Mouse (Mus musculus): ENCODE measurements around the gene Pofut1. TPM values are rescaled to one million over a fixed set of nuclear protein-coding genes. Genes with fewer than 3 reads are reported as not detected.

The Pofut1 gene
- total RNA-seq (2021): 10 to 100 TPM; 15.4 to 15.8 TPM
- long read RNA-seq, full-length matches to known transcripts: 7 of 16 reads
- long read RNA-seq, partial matches to known transcripts: 4 of 16 reads
- long read RNA-seq, other reads (novel, unspliced or antisense): 5 of 16 reads

DNA sequence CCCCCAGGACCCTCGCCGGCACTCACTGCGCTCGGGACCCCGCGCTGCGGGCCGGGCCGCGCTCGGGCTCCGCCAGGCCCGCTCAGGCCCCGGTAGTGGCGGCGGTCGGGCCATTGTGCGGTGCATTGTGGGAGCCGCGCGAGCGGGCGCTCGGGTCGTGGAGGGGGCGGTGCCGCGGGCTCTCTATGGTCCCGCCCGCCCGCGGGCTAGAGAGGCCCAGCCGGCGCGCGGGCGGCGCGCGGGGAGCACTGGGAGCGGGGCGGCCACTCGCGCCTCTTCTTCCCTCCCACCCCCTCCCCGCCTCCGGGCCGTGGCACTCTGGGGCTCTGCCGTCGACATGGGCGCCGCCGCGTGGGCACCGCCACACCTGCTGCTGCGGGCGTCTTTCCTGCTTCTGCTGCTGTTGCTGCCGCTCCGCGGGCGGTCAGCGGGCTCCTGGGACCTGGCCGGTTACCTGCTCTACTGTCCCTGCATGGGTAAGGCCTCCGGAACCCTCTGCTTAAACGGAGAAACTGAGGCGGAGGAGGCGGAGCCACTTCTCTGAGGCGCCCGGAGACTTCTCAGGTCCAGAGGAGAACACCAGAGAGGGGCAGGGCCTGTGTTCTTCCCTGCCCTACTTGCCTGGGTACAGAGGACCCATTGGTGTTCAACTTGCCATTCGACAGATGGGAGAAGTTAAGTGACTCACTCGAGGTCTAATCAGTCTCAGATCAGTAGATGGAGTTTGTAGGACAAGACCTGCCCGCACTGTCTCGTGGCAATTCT is at the start of gene Pofut1, which contains the start of gene Plagl2:
Gene Pofut1, plus strand, starts transcription at position 284 of the 765 bp plus-strand sequence.
Gene Plagl2, minus strand, starts transcription at position 177 of the 765 bp plus-strand sequence.
- DNase-seq (ENCODE audit: low spot score in 2 of 2): peak; percentile 88 to 90

DNA sequence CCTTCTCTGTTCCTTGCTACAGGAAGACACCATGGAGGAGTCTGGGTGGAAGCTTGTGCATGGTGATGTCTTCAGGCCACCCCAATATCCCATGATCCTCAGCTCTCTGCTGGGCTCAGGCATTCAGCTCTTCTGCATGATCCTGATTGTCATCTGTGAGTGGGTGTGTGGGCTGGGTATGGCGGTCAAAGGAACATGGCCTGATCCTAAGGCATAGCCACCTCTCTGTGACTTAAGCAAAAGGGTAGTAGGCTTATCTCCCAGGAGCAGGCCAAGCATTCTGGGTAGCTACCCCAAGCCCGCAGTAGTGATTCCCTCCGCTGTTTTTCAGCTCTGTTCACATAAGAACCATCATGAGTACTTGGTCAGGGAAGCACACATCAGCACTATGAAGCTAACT is 47.1 kb upstream of the Pofut1 start:
- DNase-seq (ENCODE audit: low spot score in 2 of 2): no peak

DNA sequence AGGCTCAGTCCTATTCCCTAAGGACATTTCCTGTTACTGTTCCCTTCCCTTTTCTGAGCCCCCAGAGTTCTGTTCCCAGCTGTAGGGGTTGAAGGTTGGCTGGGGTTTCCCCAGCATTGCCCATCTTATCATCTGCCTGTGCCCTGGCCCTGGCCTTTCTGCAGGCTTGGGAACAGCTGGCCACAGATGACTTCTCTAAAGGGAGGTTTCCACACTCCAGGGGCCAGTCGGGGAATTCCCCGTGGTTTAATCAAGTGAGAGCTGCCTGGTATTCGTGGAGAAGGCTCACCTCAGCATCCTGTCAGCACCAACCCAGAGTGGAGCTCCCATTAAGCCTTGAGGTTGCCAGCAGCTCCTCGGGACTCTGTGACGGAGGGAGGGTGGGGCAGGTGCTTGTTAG is 42.8 kb upstream of the Pofut1 start:
- DNase-seq (ENCODE audit: low spot score in 2 of 2): no peak

DNA sequence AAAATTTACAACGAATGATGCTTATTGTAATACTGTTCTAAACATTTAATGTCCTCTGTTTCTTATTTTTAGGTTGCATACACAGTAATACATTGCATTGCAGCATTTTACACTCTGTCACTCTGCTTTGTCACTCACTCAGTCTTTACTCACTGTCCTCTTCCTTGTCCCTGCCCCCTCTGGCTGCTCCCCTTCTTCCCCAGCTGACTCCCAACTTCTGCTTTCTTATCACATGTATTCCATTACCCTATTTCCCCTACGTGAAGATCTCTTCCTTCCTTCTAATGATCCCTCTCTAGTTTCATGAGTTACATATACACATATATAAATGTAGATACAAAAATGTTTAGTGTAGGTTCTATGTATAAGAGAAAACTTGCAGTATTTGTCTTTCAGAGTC is 42.2 kb upstream of the Pofut1 start:
- no peak for DNase-seq (ENCODE audit: low spot score in 2 of 2)

DNA sequence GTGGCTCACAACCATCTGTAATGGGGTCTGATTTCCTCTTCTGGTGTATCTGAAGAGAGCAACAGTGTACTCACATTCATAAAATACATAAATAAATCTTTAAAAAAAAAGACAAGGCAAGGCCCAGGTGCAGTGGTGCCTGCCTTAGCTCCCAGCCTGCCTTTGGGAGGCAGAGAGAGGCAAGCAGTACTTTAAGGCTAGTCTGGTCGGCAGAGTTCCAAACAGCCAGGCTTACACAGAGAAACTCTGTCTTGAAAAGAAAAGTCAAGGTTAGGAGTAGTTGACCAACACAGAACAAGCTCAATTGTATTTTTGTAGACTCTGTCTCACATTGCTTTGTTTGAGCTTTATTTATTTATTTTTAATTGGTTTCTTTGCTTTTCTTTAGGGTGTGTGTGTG is 38.6 kb upstream of the Pofut1 start:
- no peak for DNase-seq (ENCODE audit: low spot score in 2 of 2)

DNA sequence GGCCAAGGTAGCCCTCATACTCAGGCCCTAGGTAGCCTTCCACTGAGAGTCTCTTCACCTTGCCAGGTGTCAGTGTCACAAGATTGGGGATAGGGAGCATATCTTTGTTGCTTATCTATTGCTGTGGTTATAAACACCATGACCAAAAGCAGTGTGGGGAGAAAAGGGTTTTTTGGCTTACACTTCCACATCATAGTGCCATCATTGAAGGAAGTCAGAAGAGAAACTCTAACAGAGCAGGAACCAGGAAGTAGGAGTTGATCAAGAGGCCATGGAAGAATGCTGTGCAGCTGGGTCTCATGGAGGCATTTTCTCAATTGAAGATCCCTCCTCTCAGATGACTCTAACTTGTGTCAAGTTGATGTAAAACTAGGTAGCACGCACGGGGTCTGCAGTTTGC is 33.2 kb upstream of the Pofut1 start:
- no peak for DNase-seq (ENCODE audit: low spot score in 2 of 2)

DNA sequence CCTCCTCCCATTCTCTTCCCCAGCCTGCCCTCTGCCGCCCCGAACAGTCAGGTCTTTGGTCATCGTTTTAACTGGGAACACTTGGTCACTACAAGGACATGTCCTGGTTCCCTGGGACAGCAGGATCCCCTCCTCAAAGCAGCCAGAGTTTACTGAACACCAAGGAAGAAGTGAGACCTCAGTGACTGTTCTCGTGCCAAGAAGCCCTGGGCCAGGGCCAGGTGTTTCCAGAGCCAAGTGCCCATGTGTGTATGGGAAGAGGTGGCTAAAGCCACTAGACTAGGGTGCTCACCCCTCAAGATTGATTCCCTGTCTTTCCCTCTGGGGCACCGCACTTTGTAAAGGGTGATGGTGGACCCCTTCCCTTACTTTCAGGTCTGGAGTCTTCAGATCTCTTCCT is 32.0 kb upstream of the Pofut1 start:
- DNase-seq (ENCODE audit: low spot score in 2 of 2): no peak

DNA sequence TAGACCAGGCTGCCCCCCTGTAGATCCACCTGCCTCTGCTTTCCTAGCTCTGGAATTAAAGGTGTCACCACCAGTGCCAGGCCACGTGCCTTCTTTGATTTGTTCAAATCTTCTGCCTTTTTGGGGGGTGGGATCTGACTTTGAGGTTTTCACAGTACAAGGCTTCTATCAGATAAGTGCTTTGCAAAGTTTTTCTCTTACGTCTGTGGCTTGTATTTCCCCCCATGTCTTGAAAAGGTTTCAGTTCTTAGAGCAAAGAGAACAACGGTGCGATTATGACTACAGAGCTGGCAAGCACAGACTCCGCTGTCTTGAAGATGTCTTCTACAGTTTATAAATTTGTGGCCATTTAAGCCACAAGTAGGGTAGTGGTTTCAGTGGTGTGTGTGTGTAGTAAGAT is 29.9 kb upstream of the Pofut1 start:
- DNase-seq (ENCODE audit: low spot score in 2 of 2): no peak

DNA sequence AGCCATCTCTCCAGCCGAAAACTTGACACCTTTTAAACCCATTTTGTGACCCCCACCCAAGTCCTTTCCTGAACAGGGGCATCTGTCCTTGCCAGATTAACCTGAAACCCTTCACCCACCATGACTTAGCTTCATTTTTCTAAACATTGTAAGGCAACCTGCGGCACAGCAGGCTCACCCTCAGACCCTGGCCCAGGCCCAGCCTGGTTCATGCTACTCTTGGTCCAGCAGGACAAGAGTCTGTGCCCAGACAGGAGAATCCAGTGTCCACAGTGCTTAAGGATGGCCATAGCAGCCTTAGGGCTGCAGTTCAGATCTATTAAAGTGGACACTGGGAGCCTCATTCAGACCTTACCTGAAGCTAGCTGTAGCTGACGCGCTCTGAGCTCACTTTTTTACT is 28.0 kb upstream of the Pofut1 start:
- DNase-seq (ENCODE audit: low spot score in 2 of 2): no peak

DNA sequence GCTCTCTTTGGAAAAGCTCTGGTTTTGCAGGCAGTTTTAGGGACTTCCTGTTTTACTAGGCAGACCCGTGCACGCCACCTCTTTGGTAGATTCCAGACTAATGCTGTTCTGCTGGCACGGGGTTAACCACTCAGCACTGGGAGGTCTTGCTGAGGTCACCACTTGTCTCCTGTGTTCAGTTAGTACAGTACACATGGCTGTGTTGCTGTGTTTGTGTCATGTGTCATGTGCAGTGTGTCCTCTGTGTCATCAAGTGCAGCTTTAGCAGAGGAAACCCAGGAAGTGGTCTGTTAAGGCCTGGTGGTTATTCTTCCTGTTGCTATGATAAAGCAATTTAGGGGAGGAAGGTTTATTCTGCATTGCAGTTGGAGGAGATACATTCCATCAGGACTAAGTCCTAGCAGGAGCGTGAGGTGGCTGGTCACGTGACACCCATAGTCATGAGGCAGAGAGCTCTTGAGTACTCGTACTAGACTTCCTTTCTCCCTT is 26.5 kb upstream of the Pofut1 start:
- no peak for DNase-seq (ENCODE audit: low spot score in 2 of 2)

DNA sequence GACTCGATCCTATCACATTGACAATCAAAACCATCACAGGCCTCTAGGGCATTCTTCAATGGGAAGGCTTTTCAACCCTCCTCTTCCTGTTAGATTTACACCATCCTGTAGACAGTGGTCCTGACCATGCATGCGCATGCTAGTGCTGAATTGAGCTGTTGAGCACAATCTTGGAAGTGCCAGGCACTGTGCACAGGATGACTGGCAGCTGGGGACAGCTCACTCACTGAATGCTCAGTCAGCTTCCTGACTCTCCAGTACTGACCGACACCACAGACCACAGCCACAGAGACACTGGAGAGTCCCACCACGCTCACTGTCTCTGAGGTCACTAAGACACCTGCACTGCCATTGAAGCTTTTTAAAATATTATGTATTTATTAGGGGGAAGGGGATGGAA is 25.9 kb upstream of the Pofut1 start:
- no peak for DNase-seq (ENCODE audit: low spot score in 2 of 2)

DNA sequence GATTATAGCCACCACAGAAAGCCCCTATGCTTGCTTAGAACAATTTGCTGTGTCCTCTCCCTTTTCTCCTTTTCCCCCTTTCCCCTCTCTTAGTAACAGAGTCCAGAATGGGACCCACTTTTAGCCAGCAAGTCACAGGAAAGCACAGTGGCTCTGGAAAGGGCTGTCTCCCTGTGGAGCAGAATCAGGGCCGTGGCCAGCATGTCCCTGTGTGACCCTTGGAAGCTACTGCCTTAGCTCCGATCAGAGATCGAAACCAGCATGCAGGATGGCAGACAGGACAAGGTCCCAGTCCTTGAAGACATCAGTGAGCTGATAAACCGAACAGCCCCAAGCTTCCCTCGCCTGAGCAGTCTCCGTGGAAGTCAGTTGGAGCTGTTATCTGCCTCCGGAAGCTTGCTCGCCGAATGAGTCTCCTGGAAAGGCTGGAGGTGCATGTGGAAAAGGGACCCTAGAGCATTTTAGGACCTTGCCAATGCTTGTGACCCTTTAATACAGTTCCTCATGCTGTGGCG is 23.4 kb upstream of the Pofut1 start:
- DNase-seq (ENCODE audit: low spot score in 2 of 2): no peak

DNA sequence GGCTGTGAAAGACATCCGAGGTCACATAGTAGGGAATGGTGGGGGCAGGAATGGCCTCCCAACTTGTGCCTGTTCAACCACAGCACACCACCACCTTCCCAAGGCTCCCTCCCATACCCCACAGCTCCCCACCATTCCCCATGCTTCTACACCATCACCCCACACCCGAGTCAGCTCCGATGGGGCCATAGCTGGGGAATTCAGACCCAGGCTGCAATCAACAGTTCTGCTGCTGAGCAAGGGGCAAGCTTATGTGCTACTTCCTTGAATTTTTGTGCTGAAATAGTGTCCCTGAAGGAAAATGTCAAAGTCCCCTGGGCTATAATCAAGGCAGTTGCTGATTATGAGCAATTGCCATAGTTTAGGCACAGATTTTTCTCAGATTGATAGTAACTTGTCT is 22.8 kb upstream of the Pofut1 start:
- DNase-seq (ENCODE audit: low spot score in 2 of 2): no peak

DNA sequence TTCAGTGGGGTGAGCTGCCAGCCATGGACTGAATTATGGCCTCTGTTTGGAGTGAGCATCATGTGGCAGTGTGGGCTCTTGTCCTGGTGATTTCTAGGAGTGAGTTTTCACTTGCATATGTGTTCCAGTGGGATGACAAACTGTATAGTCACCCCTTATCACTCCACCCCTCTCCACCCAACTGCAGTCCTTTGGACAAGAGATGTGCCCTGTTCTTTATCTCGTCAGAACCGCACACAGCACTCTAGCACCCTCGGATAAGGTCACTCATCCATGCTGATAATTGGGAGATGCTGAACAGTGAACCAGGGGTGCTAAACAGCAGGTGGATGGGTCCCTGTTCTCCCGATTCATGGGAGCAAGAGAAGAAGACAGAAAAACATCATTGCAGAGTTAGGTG is 19.7 kb upstream of the Pofut1 start:
- no peak for DNase-seq (ENCODE audit: low spot score in 2 of 2)

DNA sequence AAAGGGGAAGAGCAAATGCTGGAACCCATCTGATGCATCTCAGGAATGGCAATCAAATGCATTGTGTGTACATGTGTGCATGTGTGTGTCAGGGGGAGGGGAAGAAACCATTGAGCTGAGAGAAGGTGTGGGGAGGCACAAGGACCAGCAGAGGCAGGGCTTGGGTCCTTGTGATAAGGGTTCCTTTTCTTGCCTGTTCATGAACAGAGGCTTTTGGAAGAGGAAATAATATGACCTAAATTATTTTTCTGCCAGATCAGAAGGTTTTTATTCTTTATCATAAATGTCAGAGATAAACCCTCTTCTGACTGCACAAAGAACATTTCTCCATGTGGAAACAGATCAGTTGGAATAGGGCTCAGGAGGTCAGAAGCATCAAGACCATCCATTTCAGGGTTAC is 19.2 kb upstream of the Pofut1 start:
- no peak for DNase-seq (ENCODE audit: low spot score in 2 of 2)

DNA sequence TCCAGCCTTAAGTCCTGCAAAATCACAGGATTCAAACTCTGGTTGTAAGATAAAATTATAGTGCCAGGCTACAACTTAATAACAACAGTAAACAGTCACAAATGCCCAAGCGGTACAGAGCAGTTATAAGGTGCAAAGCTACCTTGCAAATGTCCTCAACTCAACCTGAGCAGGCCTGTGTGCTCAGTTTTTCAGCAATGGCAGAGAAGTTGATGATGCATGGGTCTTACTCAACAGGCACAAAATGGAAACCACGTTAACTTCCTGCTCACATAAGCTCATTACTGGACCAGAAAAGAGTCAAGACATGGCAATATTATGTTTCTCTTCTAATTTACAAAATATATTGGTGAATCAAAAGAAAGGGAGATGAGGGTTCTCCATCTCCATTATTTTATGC is 18.8 kb upstream of the Pofut1 start:
- DNase-seq (ENCODE audit: low spot score in 2 of 2): no peak

DNA sequence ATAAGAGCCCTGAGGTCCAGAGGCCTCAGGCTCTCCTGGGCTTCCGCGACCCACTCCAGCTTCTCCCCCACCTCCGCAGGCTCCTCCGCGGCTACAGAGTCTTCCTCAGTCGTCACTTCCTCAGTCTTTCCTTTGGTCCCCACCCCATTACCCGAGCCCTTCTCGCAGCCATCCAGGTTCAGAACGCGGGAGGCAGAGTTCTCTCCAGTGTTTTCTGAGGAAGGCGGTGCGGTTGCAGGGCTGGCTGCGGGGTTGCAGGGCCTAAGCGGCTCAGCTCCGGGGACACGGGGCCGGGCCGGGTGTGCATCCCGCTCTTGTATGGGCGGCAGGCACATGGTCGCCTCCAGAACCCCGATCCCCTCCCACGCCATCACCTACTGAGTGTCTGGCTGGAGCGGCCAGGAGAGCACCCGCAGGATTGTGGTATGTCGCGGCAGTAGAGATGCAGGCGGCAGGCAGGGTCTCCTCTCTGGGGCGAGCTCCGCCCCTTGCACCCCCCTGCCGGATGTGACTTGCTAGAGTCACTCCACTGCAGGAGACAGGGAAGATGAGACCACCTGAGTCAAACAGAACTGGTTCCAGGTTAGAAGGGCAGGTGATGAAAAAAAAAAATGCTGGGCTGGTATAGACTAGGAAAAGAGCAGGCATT is 16.3 kb upstream of the Pofut1 start, which contains the start of gene Tspyl3:
Gene Tspyl3, minus strand, starts transcription at position 496 of the 649 bp plus-strand sequence.
- DNase-seq (ENCODE audit: low spot score in 2 of 2): peak; percentile 33 to 54

DNA sequence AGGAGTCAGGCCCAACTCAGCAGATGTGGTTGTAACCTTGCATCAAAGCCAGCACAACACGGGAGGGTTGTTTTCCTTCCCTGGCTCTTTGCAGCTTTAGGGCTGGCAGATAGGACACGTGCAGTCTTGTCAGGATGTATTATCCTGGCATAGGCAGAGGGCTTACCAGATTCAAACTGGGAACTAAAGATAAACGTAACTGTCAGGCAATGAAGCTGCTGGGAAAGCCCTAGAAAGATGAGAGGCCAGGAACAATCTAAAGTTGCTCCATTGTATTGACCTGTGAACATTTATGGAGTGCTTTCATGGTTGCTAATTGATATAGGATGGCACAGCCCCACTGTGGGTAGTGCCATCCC is 15.8 kb upstream of the Pofut1 start:
- no peak for DNase-seq (ENCODE audit: low spot score in 2 of 2)

DNA sequence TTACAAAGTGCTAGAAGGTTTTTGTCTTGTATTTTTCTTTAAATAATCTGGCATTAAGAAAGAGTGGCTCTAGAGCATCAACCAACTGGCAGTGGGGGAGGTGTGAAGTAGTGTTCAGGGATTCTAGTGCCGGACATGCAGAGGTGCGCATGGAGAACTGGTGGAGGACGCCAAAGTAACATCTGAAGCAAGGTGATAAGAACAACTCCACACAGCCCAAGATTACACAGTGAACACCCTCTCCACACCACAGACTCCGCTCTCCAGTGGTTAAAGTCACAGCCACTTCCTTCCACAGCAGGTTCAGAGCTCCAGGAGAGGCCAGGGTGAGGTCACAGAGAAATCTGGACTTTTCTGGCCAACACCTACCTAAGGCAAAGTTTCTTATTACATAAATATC is 13.4 kb upstream of the Pofut1 start:
- no peak for DNase-seq (ENCODE audit: low spot score in 2 of 2)

DNA sequence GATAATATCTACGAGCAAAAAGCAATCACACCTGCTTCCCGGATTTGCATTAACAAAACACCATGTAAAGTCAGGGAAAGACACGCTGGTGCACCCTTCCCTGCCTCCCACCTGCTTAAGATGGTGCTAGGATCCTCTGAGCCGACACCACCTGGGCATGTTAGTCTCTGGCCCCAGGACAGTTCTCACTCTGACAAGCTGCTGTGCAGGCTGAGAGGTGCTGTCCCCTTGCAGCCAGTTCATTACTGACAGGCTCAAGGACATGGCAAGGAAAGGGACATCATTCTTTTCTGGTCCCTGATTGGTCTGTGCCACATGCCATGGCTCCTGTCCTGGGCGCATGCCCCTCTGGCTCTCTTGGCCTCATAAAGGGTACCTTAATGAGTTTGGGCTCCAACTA is 12.8 kb upstream of the Pofut1 start:
- DNase-seq (ENCODE audit: low spot score in 2 of 2): no peak

DNA sequence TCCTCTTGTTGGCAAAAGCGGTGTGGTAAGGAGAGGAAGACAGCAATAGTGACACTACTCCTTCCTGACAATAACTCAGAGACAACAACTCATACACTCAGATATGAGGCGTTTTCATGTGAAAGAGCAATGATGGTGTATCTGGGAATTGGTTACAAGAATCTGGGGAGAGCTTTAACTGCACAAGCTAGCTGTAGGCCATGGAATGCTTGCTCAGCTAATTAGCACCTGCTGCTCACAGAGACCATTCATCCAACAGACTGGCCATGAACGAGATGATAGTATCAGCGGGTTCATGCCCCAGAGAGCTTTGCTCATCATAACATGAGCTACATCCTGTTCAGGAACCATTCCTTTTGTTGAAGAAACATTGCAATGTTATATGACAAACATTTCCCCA is 4.1 kb upstream of the Pofut1 start:
- no peak for DNase-seq (ENCODE audit: low spot score in 2 of 2)

DNA sequence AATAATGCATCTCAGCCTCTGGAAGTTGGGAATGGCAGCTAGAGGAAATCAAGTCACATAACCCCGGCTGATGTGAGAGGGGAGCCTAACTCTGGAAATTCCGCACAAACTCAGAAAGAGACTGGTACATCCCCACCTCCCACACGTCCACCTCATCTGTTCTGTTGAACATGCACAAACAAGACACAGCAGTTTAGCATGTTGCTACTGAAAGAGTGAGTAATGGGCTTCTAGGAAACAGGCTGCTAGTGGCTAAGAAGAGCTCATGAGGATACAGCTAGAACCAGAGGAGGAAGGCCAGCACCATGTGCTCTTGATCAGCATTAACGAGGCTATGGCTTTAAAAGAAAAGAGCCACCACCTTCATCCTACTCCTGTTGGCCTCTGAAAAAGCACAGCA is 3.4 kb upstream of the Pofut1 start:
- DNase-seq (ENCODE audit: low spot score in 2 of 2): no peak

All from layer of hippocampus, adult 18-20 months (tissue).